Mouse (Mus musculus) heart, adult 8-10 months (tissue): Measurements from ENCODE around the gene Gm20388. TPM values are rescaled to one million over a fixed set of nuclear protein-coding genes. Genes with fewer than 3 reads are reported as not detected.

ENCODE experiments used
- DNase-seq: peaks from one replicate; pipeline ENCODE4 v3.0.0; 2022; ENCODE audit warnings: low spot score
- total RNA-seq, 4 experiments: library from RNA; stranded (reverse); gene quantifications; 2 replicates each; pipeline ENCODE4 v1.2.4; 2022

Gene Gm20388
- total RNA-seq, 4 experiments from 2014 or later: 4.2 to 6.7 TPM; not detected in 2

GRCm38 (mm10) chr8:122918438-122919107 lies 3007.9 kb downstream of the Gm20388 start:
- no peak for DNase-seq

DNA sequence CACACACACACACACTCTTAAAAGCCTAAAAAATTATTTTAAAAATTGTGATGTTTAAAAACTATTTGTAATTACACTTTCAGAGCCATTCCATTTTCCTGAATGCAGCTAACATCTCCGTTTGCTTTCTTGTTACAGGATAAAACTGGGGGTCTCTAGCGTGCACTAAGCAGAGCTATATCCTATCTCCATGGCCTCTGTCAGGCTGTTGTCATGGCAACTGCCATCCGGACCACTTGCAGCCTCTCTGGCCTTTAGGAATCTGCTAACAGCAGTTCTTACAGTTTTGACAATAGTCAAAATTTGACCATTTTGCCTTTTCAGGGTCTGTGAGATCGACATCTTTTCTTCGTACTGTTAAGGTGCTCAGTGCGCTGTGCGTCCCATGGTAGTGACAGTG lies 3010.2 kb downstream of the Gm20388 start:
- no peak for DNase-seq

DNA sequence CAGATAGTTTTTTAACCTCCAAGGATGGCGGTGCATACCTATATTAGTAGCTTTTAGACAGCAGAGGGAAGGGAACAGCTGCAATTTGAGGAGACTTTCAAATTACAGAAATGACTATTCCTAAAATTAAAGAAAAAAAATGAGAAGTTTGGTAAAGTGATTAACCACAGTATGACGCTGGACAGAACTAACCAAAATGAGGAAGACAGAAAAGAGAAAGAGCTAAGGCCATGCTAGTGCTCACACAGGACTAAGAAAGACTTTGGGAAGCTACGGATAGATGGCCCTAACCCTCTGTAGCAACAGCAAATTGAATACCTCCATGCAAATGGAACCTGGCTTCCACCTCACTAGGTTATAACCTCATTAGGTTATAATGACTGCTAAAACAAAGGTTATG lies 3012.3 kb downstream of the Gm20388 start:
- no peak for DNase-seq

GRCm38 (mm10) chr8:122923431-122924090 lies 3012.9 kb downstream of the Gm20388 start:
- no peak for DNase-seq

GRCm38 (mm10) chr8:122924091-122924490 lies 3013.4 kb downstream of the Gm20388 start:
- DNase-seq: no peak

DNA sequence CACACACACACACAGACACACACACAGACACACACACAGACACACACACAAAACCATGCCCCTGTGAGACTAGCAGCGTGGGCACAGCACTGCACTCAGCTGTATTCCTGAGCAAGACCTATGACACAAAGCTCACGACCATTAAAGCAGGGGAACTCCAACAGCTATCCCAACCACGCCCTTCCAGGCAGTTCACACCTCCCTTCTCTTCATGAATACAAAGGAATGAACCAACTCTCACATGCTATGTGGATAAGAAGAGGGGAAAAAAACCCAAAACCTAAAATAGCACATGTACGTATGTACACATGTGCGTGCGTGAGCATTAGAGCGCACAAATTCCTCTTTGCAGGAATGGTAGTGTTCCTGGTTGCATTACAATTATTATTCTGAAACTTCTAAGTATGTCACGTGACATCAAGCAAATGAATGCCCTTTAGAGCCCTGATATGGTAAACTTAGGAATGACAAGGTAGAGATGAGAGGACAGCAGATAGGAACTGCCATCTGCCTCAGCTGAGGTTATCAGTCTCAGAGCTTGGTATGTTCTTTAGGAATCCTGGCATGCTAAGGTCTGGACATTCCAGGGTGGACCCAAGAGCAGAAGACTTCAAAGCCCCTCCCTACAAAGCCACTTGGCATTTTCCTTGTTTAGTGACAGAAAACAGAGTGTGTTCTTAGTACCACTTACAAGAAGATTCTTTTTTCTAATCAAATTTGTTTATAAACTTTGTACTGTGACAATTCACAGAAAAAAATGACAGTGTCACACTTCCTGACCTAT lies 3015.5 kb downstream of the Gm20388 start:
- DNase-seq: no peak

GRCm38 (mm10) chr8:122926782-122927181 lies 3016.1 kb downstream of the Gm20388 start:
- no peak for DNase-seq

DNA sequence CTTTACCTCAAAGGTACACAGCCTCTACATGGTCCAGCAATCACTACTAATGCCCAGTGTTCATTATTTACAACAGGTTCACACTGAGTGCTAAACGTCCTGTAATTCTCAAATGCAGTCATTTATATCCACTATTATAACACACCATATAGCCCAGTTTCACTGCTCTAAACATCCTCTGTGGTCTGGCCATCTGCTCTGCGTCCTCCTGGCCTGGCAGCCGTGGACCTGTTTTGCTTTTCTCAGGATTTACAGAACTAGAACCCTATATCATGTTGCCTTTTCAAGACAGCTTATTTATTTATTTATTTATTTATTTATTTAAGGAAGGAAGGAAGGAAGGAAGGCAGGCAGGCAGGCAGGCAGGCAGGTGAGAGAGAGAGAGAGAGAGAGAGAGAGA lies 3017.2 kb downstream of the Gm20388 start:
- DNase-seq: no peak

GRCm38 (mm10) chr8:122928631-122929224 lies 3018.1 kb downstream of the Gm20388 start:
- no peak for DNase-seq

GRCm38 (mm10) chr8:122931834-122932560 lies 3021.4 kb downstream of the Gm20388 start:
- DNase-seq: no peak

DNA sequence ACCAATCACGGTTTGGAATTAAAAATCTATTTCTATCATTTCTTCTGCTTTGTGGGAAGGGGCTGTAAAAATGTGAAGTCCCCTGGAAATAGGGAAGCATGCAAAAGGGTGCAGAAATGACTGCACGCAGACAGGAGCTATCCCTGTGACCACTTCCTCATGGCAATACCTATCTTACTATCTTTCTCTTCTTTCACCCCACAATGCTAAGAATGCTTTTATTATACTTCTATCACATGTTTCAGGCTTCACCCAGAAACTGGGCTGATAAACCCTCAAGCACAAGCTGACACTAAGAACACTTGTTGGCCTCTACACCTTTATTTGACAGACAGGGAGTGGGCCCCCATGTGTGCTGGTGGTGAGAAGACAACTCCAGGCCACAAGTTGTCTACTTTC lies 3021.9 kb downstream of the Gm20388 start:
- DNase-seq: no peak

DNA sequence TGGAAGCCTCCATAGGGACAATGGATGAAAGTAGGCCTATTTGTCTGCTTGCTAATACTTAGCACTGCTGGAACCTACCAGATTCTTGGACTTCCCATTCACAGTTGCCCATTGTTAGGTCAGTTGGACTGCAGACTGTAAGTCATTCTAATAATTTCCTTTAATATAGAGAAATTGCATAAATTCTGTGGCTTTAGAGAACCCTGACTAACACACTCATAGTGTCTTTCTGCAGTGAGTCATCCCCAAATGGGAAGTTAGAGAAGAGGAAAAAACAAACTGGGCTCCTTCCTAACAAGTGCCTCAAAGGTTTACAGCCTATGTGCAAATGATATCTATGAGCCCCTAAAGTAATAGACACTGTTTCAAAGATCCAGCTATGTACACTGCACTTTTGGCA lies 3023.3 kb downstream of the Gm20388 start:
- no peak for DNase-seq

GRCm38 (mm10) chr8:122935118-122935517 lies 3024.5 kb downstream of the Gm20388 start:
- no peak for DNase-seq

DNA sequence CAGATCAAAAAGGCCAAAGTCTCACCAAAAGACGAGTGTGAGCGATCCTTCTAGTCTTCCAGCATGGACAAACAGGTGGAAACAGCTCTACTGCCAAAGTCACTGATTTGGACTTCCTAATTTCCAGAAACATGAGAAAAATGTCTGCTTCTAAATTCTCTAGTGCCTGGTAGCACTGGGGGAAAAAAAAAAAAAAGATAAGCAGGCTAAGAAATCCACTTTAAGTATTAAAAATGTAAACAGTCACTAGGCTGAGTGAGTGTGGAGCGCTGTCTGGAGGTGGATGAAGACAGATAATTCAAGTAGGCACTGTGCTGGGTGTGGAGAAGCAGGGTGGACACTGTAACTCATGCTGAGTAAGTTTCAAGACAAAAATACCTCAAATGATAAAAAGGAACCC lies 3025.3 kb downstream of the Gm20388 start:
- no peak for DNase-seq

- no peak for DNase-seq
Measured at GRCm38 (mm10) chr8:122937545-122938053, 3027.0 kb downstream of the Gm20388 start.

- DNase-seq: no peak
Measured at GRCm38 (mm10) chr8:122938170-122938569, 3027.5 kb downstream of the Gm20388 start.

GRCm38 (mm10) chr8:122938591-122938990 lies 3027.9 kb downstream of the Gm20388 start:
- DNase-seq: peak; percentile 27

GRCm38 (mm10) chr8:122942803-122943713 lies 3032.4 kb downstream of the Gm20388 start:
- no peak for DNase-seq

DNA sequence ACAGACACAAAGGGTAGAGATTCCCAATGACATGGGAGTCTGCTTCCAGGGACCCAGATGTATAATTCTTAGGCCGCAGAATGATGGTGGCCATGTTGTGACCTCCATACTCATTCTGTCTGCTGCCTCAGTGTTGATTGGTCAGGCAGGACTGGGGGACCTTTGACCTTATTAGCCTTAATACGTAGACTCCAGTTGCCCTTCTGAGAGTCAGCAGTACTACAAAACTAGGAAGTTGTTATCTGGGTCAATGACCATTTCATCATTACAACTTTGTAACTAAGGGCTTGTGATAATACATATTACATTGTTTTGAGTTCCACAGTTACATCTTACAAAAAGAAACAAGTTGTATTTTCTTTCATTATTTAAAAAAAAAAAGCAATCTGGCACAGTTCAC lies 3035.1 kb downstream of the Gm20388 start:
- no peak for DNase-seq

DNA sequence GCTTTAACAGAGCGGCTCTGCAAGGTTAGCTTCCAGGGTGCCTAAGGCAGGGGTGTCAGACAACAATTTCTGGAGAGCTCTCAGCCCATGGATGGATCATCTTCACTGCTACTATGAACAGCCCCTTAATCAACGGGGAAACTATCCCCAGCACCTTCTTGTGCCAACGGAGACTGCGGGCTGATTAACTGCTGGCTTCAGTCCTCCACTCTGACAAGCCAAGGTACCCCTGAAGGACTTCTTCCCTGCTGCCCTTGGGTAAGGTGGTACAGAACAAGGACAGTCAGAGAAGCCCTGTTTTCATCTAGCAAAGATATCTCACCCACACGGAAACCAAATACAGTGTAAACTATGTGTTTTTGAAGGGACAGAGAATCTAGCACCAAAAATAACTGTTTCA lies 3039.1 kb downstream of the Gm20388 start:
- DNase-seq: no peak
